Mouse (Mus musculus) activated CD4-positive, CD25-positive, alpha-beta regulatory T cell, adult 9 weeks (primary cell): Measurements from ENCODE around the gene Cyp2a4. TPM values are rescaled to one million over a fixed set of nuclear protein-coding genes. Genes with fewer than 3 reads are reported as not detected.

ENCODE experiments used
- polyA plus RNA-seq: library from polyadenylated mRNA; unstranded; fragments of 100-300 nt; shearing (Covaris generic); gene quantifications from one replicate; pipeline ENCODE4 v1.2.1, GENCODE M21; 2017

Gene Cyp2a4
- polyA plus RNA-seq = not detected

DNA sequence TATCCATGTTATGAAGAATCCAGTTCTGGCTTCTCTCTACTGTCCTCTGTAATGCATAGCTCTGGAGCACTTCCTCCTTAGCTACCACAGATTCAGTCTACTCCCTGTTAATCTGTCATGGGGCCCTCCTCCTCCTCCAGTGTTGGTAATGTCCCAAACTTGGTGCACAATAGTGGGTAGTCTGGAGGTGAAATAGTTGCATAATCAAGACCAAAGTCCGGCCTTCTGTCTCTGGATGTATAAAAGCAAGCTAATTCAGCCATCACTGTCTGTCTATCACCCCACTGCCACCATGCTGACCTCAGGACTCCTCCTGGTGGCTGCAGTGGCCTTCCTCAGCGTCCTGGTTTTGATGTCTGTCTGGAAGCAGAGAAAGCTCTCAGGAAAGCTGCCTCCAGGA is at the start of gene Cyp2a4:
TSS of gene Cyp2a4 (plus strand) at position 244 of the 400 bp plus-strand sequence.

GRCm38 (mm10) chr7:26260034-26260433 is 46.9 kb upstream of the Cyp2a4 start, which contains the start of gene Vmn1r184:
Gene Vmn1r184, plus strand, starts transcription at chr7:26260334.

Other genes with a start within 250 kb of the Cyp2a4 start
- gene Cyp2b13, start 245.7 kb upstream of the Cyp2a4 start, polyA plus RNA-seq = not detected
- gene Cyp2b9, start 133.8 kb upstream of the Cyp2a4 start, polyA plus RNA-seq = not detected
- gene Vmn1r184, start 46.8 kb upstream of the Cyp2a4 start, polyA plus RNA-seq = not detected
- not detected for gene Nlrp9c, start 96.5 kb downstream of the Cyp2a4 start, polyA plus RNA-seq
- gene Nlrp4a, start 127.9 kb downstream of the Cyp2a4 start, polyA plus RNA-seq = 0.09 TPM
- gene Nlrp9a, start 227.9 kb downstream of the Cyp2a4 start, polyA plus RNA-seq = not detected